Mouse (Mus musculus) liver, embryonic 14.5 days (tissue): ENCODE measurements around the gene Rasgrp3. TPM values are rescaled to one million over a fixed set of nuclear protein-coding genes. Genes with fewer than 3 reads are reported as not detected.

ENCODE experiments used
- ATAC-seq: fragments of 200-750 bp; cut with Nextera tagmentation; 2 replicates; pipeline ENCODE4 v1.8.0; 2017; ENCODE audit warnings: moderate number of reproducible peaks, mild to moderate bottlenecking, moderate library complexity; ENCODE audit not compliant: insufficient read depth
- DNase-seq, 3 experiments: peaks; one replicate each; pipeline ENCODE4 v3.0.0-alpha.2; 2012 to 2013; ENCODE audit warnings: low read depth in 3 of 3, low spot score in 3 of 3
- H3K27ac ChIP-seq: fragments of 300-500 bp; sonication (generic); 2 replicates; pipeline ENCODE4 v1.5.1; 2014; ENCODE audit warnings: moderate library complexity, mild to moderate bottlenecking, control low read depth, inconsistent platforms
- H3K27me3 ChIP-seq: fragments of 300-500 bp; sonication (generic); 2 replicates; pipeline ENCODE4 v1.6.1; 2014; ENCODE audit warnings: mild to moderate bottlenecking, low read length, moderate library complexity; ENCODE audit not compliant: control insufficient read depth, insufficient read depth
- H3K36me3 ChIP-seq: fragments of 300-500 bp; sonication (generic); replicated peaks from 2 replicates; pipeline ENCODE4 v1.6.1; 2014; ENCODE audit warnings: low read depth; ENCODE audit not compliant: control insufficient read depth, insufficient read depth
- H3K4me1 ChIP-seq, 2 experiments: fragments of 200-500 bp in 1 of 2; fragments of 300-500 bp in 1 of 2; sonication (generic) in 1 of 2; replicated peaks; 2 replicates each; pipeline ENCODE4 v1.6.1; 2012 to 2014; ENCODE audit warnings: antibody characterized with exemption in 1 of 2, inconsistent platforms in 1 of 2, low read length in 1 of 2; ENCODE audit not compliant: control insufficient read depth in 2 of 2, insufficient read depth in 2 of 2
- H3K4me2 ChIP-seq: fragments of 300-500 bp; sonication (generic); 2 replicates; pipeline ENCODE4 v1.6.1; 2014; ENCODE audit warnings: low read depth, mild to moderate bottlenecking, control low read depth, moderate library complexity
- H3K4me3 ChIP-seq, 2 experiments: fragments of 200-500 bp in 1 of 2; fragments of 300-500 bp in 1 of 2; sonication (generic) in 1 of 2; 2 replicates each; pipeline ENCODE4 v1.5.1; 2012 to 2014; ENCODE audit warnings: low read depth in 2 of 2, low read length in 2 of 2, mild to moderate bottlenecking in 2 of 2, control low read depth in 1 of 2, inconsistent platforms in 1 of 2, moderate library complexity in 1 of 2; ENCODE audit not compliant: insufficient read depth in 1 of 2
- H3K9ac ChIP-seq: fragments of 300-500 bp; sonication (generic); replicated peaks from 2 replicates; pipeline ENCODE4 v1.6.1; 2014; ENCODE audit warnings: mild to moderate bottlenecking, control low read depth, moderate library complexity
- H3K9me3 ChIP-seq: fragments of 300-500 bp; sonication (generic); 2 replicates; pipeline ENCODE4 v1.6.1; 2016; ENCODE audit warnings: low read length, mixed read lengths; ENCODE audit not compliant: control insufficient read depth
- CTCF ChIP-seq: IDR thresholded peaks from 2 replicates; pipeline ENCODE4 v1.5.1; 2016; ENCODE audit warnings: antibody characterized with exemption, low read depth, control low read depth
- EP300 ChIP-seq: IDR thresholded peaks from 2 replicates; pipeline ENCODE4 v1.6.1; 2016; ENCODE audit warnings: antibody characterized with exemption, low read depth
- WGBS: fragments of 180-500 bp; shearing (Covaris S2); extraction: QIAGEN DNeasy Blood & Tissue Kit; methylation state at CpG from one replicate; pipeline ENCODE4 v1.1.7; 2014; ENCODE audit not compliant: insufficient replicate concordance; 5-methylcytosine and 5-hydroxymethylcytosine counted together
- polyA plus RNA-seq, 2 experiments: library from polyadenylated mRNA; depleted of rRNA in 1 of 2; stranded (reverse) in 1 of 2; unstranded in 1 of 2; fragments of >200 nt; fragmentation: Nextera tagmentation in 1 of 2; extraction: Ambion mirVana in 1 of 2; gene quantifications; 2 replicates each; pipeline versions ENCODE4 v1.2.1 to v1.2.3; 2012 to 2014

Gene Rasgrp3
- polyA plus RNA-seq, 2 experiments = 2.0 to 2.9 TPM

DNA sequence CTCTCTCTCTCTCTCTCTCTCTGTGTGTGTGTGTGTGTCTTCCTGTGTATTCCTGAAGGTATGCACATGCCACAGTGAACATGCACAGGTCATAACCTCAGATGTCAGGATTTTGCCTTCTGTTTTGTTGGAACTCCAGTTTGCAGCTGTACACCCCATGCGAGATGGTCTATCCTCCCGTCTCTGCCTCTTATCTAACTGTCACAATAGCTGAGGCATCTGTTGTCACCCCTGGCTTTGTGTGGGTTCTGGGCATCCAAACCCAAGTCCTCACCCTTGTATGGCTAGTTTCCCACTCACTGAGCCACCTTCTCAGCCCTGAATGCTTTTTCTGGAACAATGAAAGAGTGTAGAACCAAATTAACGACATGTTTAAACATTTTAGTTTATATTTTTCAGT lies 44.7 kb downstream of the Rasgrp3 start:
- 33% methylated on average over 3 of the region's 3 CpGs for WGBS
- H3K27ac ChIP-seq = no peak overlapping the region
- peaks cover 0 to 8% of the 10 kb centered on the region in 2 experiments; a peak in 2 of 4 replicates for H3K4me1 ChIP-seq
- no peak overlapping the region for H3K4me2 ChIP-seq
- DNase-seq = no peak
- no peaks in the 10 kb centered on the region for H3K36me3 ChIP-seq
- ATAC-seq = no peak
- no peaks in the 10 kb centered on the region for H3K9me3 ChIP-seq
- H3K27me3 ChIP-seq = no peaks in the 10 kb centered on the region
- H3K9ac ChIP-seq = no peak overlapping the region
- TF ChIP-seq EP300 = no peak
- TF ChIP-seq CTCF = no peak
- no peak overlapping the region for H3K4me3 ChIP-seq

DNA sequence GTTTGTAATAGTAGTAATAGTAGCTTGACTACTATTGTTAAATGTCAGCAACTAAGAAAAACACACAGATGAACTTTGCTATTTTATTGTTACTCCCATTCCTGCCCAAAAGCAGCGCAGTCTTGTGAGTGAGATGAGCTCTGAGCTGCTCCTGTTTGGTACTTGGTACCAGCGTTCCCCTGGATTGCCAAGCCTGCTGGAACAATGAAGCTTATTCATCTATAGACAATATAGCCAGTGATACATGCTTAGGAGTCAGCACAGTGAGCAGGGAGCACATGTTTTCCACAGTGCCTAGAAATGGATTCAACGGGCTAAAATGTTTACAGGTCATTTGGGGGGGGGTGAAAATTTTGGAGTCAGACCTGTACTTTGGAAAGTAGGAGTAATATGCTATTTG lies 50.5 kb downstream of the Rasgrp3 start:
- H3K9ac ChIP-seq = no peak overlapping the region
- no peak for DNase-seq
- H3K27me3 ChIP-seq = no peaks in the 10 kb centered on the region
- H3K36me3 ChIP-seq = no peaks in the 10 kb centered on the region
- no peaks in the 10 kb centered on the region for H3K4me1 ChIP-seq
- 60% methylated on average over 3 of the region's 3 CpGs for WGBS
- ATAC-seq = no peak
- no peaks in the 10 kb centered on the region for H3K9me3 ChIP-seq
- no peak overlapping the region for H3K4me3 ChIP-seq
- H3K27ac ChIP-seq = no peak overlapping the region
- TF ChIP-seq CTCF (no peak), EP300 (no peak)
- H3K4me2 ChIP-seq = no peak overlapping the region

DNA sequence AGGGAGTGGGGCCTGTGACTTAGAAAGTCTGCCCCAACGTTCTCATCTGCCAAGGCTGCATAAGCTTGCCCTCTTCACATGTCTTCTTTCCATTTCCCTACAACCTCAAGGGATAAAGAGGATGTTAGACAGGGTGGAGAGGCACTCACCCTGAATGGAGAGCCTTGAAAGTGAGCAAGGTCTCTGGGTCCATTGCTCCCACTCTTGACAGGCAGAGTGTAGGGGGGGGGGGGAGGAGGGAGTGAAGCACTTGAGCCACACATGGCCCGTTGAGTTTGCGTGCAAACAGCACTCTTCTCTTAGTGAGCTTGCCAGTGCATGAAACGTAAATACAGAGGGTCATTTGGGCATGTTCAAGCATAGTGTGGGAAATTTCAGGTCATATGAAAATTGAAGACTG lies 59.5 kb downstream of the Rasgrp3 start:
- H3K9me3 ChIP-seq = no peaks in the 10 kb centered on the region
- TF ChIP-seq CTCF (no peak), EP300 (no peak)
- H3K4me1 ChIP-seq = no peaks in the 10 kb centered on the region
- ATAC-seq = no peak
- no peak overlapping the region for H3K27ac ChIP-seq
- no peak overlapping the region for H3K9ac ChIP-seq
- no peaks in the 10 kb centered on the region for H3K36me3 ChIP-seq
- no peak overlapping the region for H3K4me2 ChIP-seq
- H3K27me3 ChIP-seq = no peaks in the 10 kb centered on the region
- no peak for DNase-seq
- no peak overlapping the region for H3K4me3 ChIP-seq
- 63% methylated on average over 4 of the region's 4 CpGs for WGBS

DNA sequence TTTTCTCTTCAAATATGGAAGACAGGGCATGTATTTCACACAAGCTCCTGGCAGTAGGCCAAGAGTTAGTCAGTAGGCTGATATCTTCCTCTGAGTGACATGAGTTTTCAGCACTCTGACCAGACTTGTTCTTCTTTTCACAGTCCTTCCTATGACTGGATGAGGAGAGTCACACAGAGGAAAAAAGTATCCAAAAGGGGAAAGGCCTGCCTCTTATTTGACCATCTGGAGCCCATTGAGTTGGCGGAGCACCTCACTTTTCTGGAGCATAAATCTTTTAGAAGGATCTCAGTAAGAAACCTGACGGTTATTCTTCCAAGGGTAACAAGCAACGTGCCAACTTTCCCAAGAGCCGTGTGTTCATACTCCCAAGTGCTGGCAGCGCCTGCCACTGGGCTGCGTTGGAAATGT lies 62.5 kb downstream of the Rasgrp3 start:
- Histone ChIP-seq H3K4me2 (no peak overlapping the region), H3K27ac (no peak overlapping the region), H3K4me3 (no peak overlapping the region), H3K27me3 (no peaks in the 10 kb centered on the region), H3K9ac (no peak overlapping the region), H3K9me3 (no peaks in the 10 kb centered on the region), H3K36me3 (no peaks in the 10 kb centered on the region), H3K4me1 (no peaks in the 10 kb centered on the region)
- 76% methylated on average over 6 of the region's 6 CpGs for WGBS
- ATAC-seq (no peak), DNase-seq (no peak)
- TF ChIP-seq CTCF (no peak), EP300 (no peak)

DNA sequence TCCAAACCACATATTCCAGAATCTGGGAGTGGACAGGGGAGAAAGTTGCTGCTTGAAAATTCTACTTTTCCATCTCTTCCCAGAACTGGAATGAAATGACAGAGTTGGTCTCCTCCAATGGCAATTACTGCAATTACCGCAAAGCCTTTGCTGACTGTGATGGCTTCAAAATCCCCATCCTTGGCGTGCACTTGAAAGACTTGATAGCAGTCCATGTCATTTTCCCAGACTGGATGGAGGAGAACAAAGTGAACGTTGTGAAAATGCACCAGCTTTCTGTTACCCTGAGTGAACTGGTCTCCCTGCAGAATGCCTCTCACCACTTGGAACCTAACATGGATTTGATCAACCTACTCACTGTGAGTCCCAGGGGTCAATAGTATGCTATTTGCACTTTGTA lies 67.3 kb downstream of the Rasgrp3 start:
- Histone ChIP-seq H3K4me1 (no peaks in the 10 kb centered on the region), H3K4me3 (no peak overlapping the region), H3K36me3 (no peaks in the 10 kb centered on the region), H3K27ac (no peak overlapping the region), H3K9ac (no peak overlapping the region), H3K27me3 (no peaks in the 10 kb centered on the region), H3K9me3 (no peaks in the 10 kb centered on the region), H3K4me2 (no peak overlapping the region)
- TF ChIP-seq EP300 (no peak), CTCF (no peak)
- DNase-seq = no peak
- no peak for ATAC-seq
- 61% methylated on average over 3 of the region's 3 CpGs for WGBS
